In genomic region chr11:110252256-110252655, GRCm38 (mm10) we compare ENCODE assay signal across 21 mouse cellular contexts. TPM values are rescaled to one million over a fixed set of nuclear protein-coding genes. Genes with fewer than 3 reads are reported as not detected.
DNase-seq lines count a peak whose midpoint lies in the region; ATAC-seq and TF ChIP-seq lines count a peak whose summit lies in the region.
"Had no signal": no experiment of that assay in that cellular context is flagged by ENCODE, and none has a peak within 500 bp of the region (broad histone marks: within the 10 kb centered on the region; RNA-seq: fewer than 3 reads in every experiment).

No protein-coding gene starts in this region.

- no peak overlapping the region for H3K4me2 ChIP-seq in liver, embryonic 14.5 days (ENCODE audit: low read depth)
- H3K4me2 ChIP-seq in liver, embryonic 16.5 days (ENCODE audit: low read depth, low read length) = no peak overlapping the region

- H3K9me3 ChIP-seq in liver, embryonic 14.5 days (ENCODE audit: control insufficient read depth, low read length) = no peaks in the 10 kb centered on the region
- no peaks in the 10 kb centered on the region for H3K9me3 ChIP-seq in liver, embryonic 16.5 days (replicated peaks; ENCODE audit: control insufficient read depth, low read length)
- H3K9me3 ChIP-seq: embryonic facial prominence, embryonic 12.5 days; embryonic facial prominence, embryonic 15.5 days; hindbrain, embryonic 12.5 days; hindbrain, embryonic 15.5 days had no signal

- DNase-seq in heart, adult 2 months = no peak
- no peak for DNase-seq in heart, postnatal 25 days (ENCODE audit: low spot score)
- DNase-seq in liver, embryonic 14.5 days (ENCODE audit: low read depth in 3 of 3, low spot score in 3 of 3) = peak in 2 of 3 experiments; percentile 12 to 13
- DNase-seq in liver = no peak
- DNase-seq in urinary bladder, postnatal 10 days (ENCODE audit: low spot score) = no peak
- DNase-seq: B cell, adult 2 months; cerebellum, adult 11 months; cerebellum, adult 2 months; cerebellum, adult 9-11 months; cerebellum, postnatal 25 days; forebrain, postnatal 0 days had no signal

- H3K79me2 ChIP-seq in heart, adult 2 months (replicated peaks; ENCODE audit: control insufficient read depth, insufficient read depth, low read length) = no peaks in the 10 kb centered on the region

- H3K27ac ChIP-seq in heart, adult 2 months = peak overlapping the region; percentile 64
- H3K27ac ChIP-seq in liver, embryonic 14.5 days = no peak overlapping the region
- no peak overlapping the region for H3K27ac ChIP-seq in liver, embryonic 16.5 days (ENCODE audit: low read length)
- H3K27ac ChIP-seq: embryonic facial prominence, embryonic 12.5 days; embryonic facial prominence, embryonic 15.5 days; hindbrain, embryonic 12.5 days; hindbrain, embryonic 15.5 days had no signal

- TF ChIP-seq CTCF in heart, adult 2 months (IDR thresholded peaks at IDR 0.05) = no peak
- no peak for TF ChIP-seq CTCF in liver, embryonic 14.5 days (IDR thresholded peaks at IDR 0.05; ENCODE audit: low read depth)

- no peak for TF ChIP-seq EP300 in heart, adult 2 months (IDR thresholded peaks at IDR 0.05; ENCODE audit: insufficient read depth, low read depth, low read length)
- TF ChIP-seq EP300 in liver, embryonic 14.5 days (IDR thresholded peaks at IDR 0.05; ENCODE audit: low read depth) = no peak

- TF ChIP-seq POLR2A in heart, adult 2 months (IDR thresholded peaks at IDR 0.05; ENCODE audit: insufficient read depth, low read depth, low read length) = no peak

- H3K4me3 ChIP-seq in heart, adult 2 months = no peak overlapping the region
- no peak overlapping the region for H3K4me3 ChIP-seq in liver, embryonic 14.5 days (ENCODE audit: insufficient read depth in 1 of 2, low read depth in 2 of 2, low read length in 2 of 2)
- H3K4me3 ChIP-seq in liver, embryonic 16.5 days (ENCODE audit: low read depth, low read length) = no peak overlapping the region

- H3K9ac ChIP-seq in heart, adult 2 months (ENCODE audit: low read depth, low read length) = no peak overlapping the region
- no peak overlapping the region for H3K9ac ChIP-seq in liver, embryonic 14.5 days (replicated peaks)
- H3K9ac ChIP-seq in liver, embryonic 16.5 days (ENCODE audit: low read depth, low read length) = no peak overlapping the region
- H3K9ac ChIP-seq: embryonic facial prominence, embryonic 12.5 days; embryonic facial prominence, embryonic 15.5 days; forebrain, postnatal 0 days; hindbrain, embryonic 12.5 days; hindbrain, embryonic 15.5 days had no signal

- WGBS in heart, adult 2 months = 66% methylated on average over 3 of the region's 3 CpGs
- 42% methylated on average over 3 of the region's 3 CpGs for WGBS in liver, embryonic 14.5 days (ENCODE audit: insufficient replicate concordance)
- 53% methylated on average over 3 of the region's 3 CpGs for WGBS in liver, embryonic 16.5 days (ENCODE audit: insufficient replicate concordance)

- intact Hi-C loops in heart, adult 2 months (cut with DNase I) = loop anchor here (5.0 kb wide), 1 partner anchor 85 kb away; the partner anchor contains the start of gene Abca9
- intact Hi-C loops in heart, postnatal 25 days (cut with DNase I) = no loop called here

- no peaks in the 10 kb centered on the region for H3K36me3 ChIP-seq in heart, adult 2 months (ENCODE audit: control insufficient read depth, insufficient read depth, low read length)
- H3K36me3 ChIP-seq in liver, embryonic 14.5 days (replicated peaks; ENCODE audit: control insufficient read depth, insufficient read depth, low read depth) = no peaks in the 10 kb centered on the region
- no peaks in the 10 kb centered on the region for H3K36me3 ChIP-seq in liver, embryonic 16.5 days (ENCODE audit: control insufficient read depth, insufficient read depth)
- H3K36me3 ChIP-seq: embryonic facial prominence, embryonic 12.5 days; embryonic facial prominence, embryonic 15.5 days; G1E; hindbrain, embryonic 12.5 days; hindbrain, embryonic 15.5 days had no signal

- no peaks in the 10 kb centered on the region for H3K27me3 ChIP-seq in heart, adult 2 months (ENCODE audit: control insufficient read depth, insufficient read depth, low read length)
- no peaks in the 10 kb centered on the region for H3K27me3 ChIP-seq in liver, embryonic 14.5 days (ENCODE audit: control insufficient read depth, insufficient read depth, low read length)
- no peaks in the 10 kb centered on the region for H3K27me3 ChIP-seq in liver, embryonic 16.5 days (ENCODE audit: control insufficient read depth, insufficient read depth, low read depth, low read length)
- H3K27me3 ChIP-seq: CH12.LX; embryonic facial prominence, embryonic 12.5 days; embryonic facial prominence, embryonic 15.5 days; hindbrain, embryonic 12.5 days; hindbrain, embryonic 15.5 days had no signal

- no peaks in the 10 kb centered on the region for H3K4me1 ChIP-seq in heart, adult 2 months (ENCODE audit: control insufficient read depth, insufficient read depth, low read length)
- H3K4me1 ChIP-seq in liver, embryonic 14.5 days (replicated peaks; ENCODE audit: control insufficient read depth in 2 of 2, insufficient read depth in 2 of 2, low read length in 1 of 2) = no peaks in the 10 kb centered on the region; a peak in 1 of 4 replicates
- H3K4me1 ChIP-seq in liver, embryonic 16.5 days (ENCODE audit: control insufficient read depth, low read depth, low read length) = no peaks in the 10 kb centered on the region
- H3K4me1 ChIP-seq: embryonic facial prominence, embryonic 12.5 days; embryonic facial prominence, embryonic 15.5 days; hindbrain, embryonic 12.5 days; hindbrain, embryonic 15.5 days had no signal

- peak; percentile 45; the same call in 1 of the 2 replicates for ATAC-seq in liver, embryonic 14.5 days (ENCODE audit: insufficient read depth)
- peak; percentile 75 for ATAC-seq in liver, embryonic 16.5 days (ENCODE audit: low read depth)
- ATAC-seq: forebrain, embryonic 14.5 days; forebrain, postnatal 0 days; Patski had no signal

RNA-seq across cellular contexts. Expression of gene Abca6, which starts 0.7 kb away (rescaled TPM):
- total RNA-seq in heart, adult 2 months (2021) = 1 to 10 TPM; 4.0 to 6.5 TPM
- 1.5 and 4.5 TPM in 2 replicates for polyA plus RNA-seq in heart, adult 2 months (2012; rRNA removed)
- 1 to 10 TPM; 5.9 to 8.3 TPM for total RNA-seq in heart, postnatal 25 days (2021)
- 1.9 and 2.5 TPM in 2 replicates for polyA plus RNA-seq in liver, embryonic 14.5 days (2012; rRNA removed)
- 4.2 TPM in 2 replicates for polyA plus RNA-seq in liver, embryonic 14.5 days (2014; fragmentation: Nextera tagmentation; extraction: Ambion mirVana)
- 8.2 and 10.7 TPM in 2 replicates for polyA plus RNA-seq in liver, embryonic 16.5 days (2015; fragmentation: Nextera tagmentation; extraction: Ambion mirVana)
- total RNA-seq: G1E; hematopoietic stem cell, adult 5-6 weeks had no signal
- polyA plus RNA-seq: G1E, Patski had no signal

Comparison
In these comparisons a context has a peak if more than half of its experiments do, and no peak if none do; other contexts are left out.
1. DNase-seq: peak in liver, embryonic 14.5 days (2 of 3); none in heart, adult 2 months (0 of 2), heart, postnatal 25 days (single experiment), liver (single experiment) and urinary bladder, postnatal 10 days (single experiment).